ENCODE assay signal across 8 mouse cellular contexts in genomic region chr4:148504497-148504959, GRCm38 (mm10). TPM values are rescaled to one million over a fixed set of nuclear protein-coding genes. Genes with fewer than 3 reads are reported as not detected.
A peak's percentile ranks its signal among the peaks of the same experiment; 100 is the strongest.
DNase-seq lines count a peak whose midpoint lies in the region; ATAC-seq and TF ChIP-seq lines count a peak whose summit lies in the region.

No protein-coding gene starts in this region.

- no peak for TF ChIP-seq CTCF in gastrocnemius, adult 2 months (IDR thresholded peaks at IDR 0.05)
- TF ChIP-seq CTCF in lung, postnatal 0 days (IDR thresholded peaks at IDR 0.05), result no peak

- peak; percentile 84 for DNase-seq in gastrocnemius, adult 18-20 months (ENCODE audit: low spot score)
- no peak for DNase-seq in gastrocnemius, postnatal 4 days (ENCODE audit: low spot score in 2 of 2)
- peak; percentile 58 for DNase-seq in adrenal gland, postnatal 10 days
- peak; percentile 82 for DNase-seq in gastrocnemius, adult 2 months
- peak; percentile 49 for DNase-seq in lung, postnatal 0 days (ENCODE audit: low spot score)
- no peak for DNase-seq in spleen, postnatal 14 days (ENCODE audit: low spot score in 2 of 2)
- no peak for DNase-seq in frontal cortex, postnatal 25 days (ENCODE audit: low spot score in 2 of 2)

- peaks cover 43% of the 10 kb centered on the region for H3K36me3 ChIP-seq in kidney, embryonic 16.5 days (ENCODE audit: insufficient read depth, low read length)
- H3K36me3 ChIP-seq in lung, postnatal 0 days (ENCODE audit: insufficient read depth, low read length), result peaks cover 8% of the 10 kb centered on the region; the same call in 1 of the 2 replicates

- H3K4me2 ChIP-seq in kidney, embryonic 16.5 days (replicated peaks; ENCODE audit: low read depth, low read length), result no peak overlapping the region
- no peak overlapping the region for H3K4me2 ChIP-seq in lung, postnatal 0 days (replicated peaks; ENCODE audit: low read depth, low read length)

- 8% methylated on average over 8 of the region's 8 CpGs for WGBS in kidney, embryonic 16.5 days
- 49% methylated on average over 8 of the region's 8 CpGs for WGBS in lung, postnatal 0 days

- H3K9ac ChIP-seq in kidney, embryonic 16.5 days (replicated peaks; ENCODE audit: low read length), result no peak overlapping the region
- no peak overlapping the region for H3K9ac ChIP-seq in lung, postnatal 0 days (replicated peaks; ENCODE audit: low read depth)

- H3K9me3 ChIP-seq in kidney, embryonic 16.5 days (ENCODE audit: low read length), result peaks cover 5% of the 10 kb centered on the region
- no peaks in the 10 kb centered on the region for H3K9me3 ChIP-seq in lung, postnatal 0 days (ENCODE audit: low read length)

- no peak for TF ChIP-seq EP300 in lung, postnatal 0 days (IDR thresholded peaks at IDR 0.05)

- H3K27me3 ChIP-seq in kidney, embryonic 16.5 days (ENCODE audit: insufficient read depth, low read length), result no peaks in the 10 kb centered on the region
- H3K27me3 ChIP-seq in lung, postnatal 0 days (replicated peaks; ENCODE audit: insufficient read depth, low read length), result no peaks in the 10 kb centered on the region

- peaks cover 9% of the 10 kb centered on the region for H3K4me1 ChIP-seq in kidney, embryonic 16.5 days (ENCODE audit: insufficient read depth, low read length)
- no peaks in the 10 kb centered on the region for H3K4me1 ChIP-seq in lung, postnatal 0 days (ENCODE audit: insufficient read depth, low read depth, low read length)

- H3K27ac ChIP-seq in gastrocnemius, adult 2 months, result peak overlapping the region; percentile 84
- H3K27ac ChIP-seq in kidney, embryonic 16.5 days (ENCODE audit: low read length), result no peak overlapping the region
- no peak overlapping the region for H3K27ac ChIP-seq in lung, postnatal 0 days (ENCODE audit: low read length)

- H3K4me3 ChIP-seq in gastrocnemius, adult 2 months, result no peak overlapping the region
- no peak overlapping the region for H3K4me3 ChIP-seq in kidney, embryonic 16.5 days (ENCODE audit: low read length)
- H3K4me3 ChIP-seq in lung, postnatal 0 days (ENCODE audit: low read depth, low read length), result no peak overlapping the region

- intact Hi-C loops in gastrocnemius, adult 2 months (cut with DNase I), result no loop called here

- peak; percentile 46; the same call in 1 of the 2 replicates for ATAC-seq in kidney, embryonic 16.5 days (ENCODE audit: low FRiP score, low TSS enrichment)
- 0 out of 2 replicates have a peak, but pooled peaks have one; percentile 26 for ATAC-seq in lung, postnatal 0 days

RNA-seq across cellular contexts. Expression of gene Angptl7, which starts 4.3 kb away (rescaled TPM):
- total RNA-seq in gastrocnemius, adult 18-20 months (2021), result 10 to 100 TPM in 1 of 2 experiments, 1 to 10 TPM in 1; 9.3 to 24.6 TPM
- total RNA-seq in gastrocnemius, postnatal 4 days (2021), result 1 to 10 TPM; 1.7 to 4.0 TPM
- total RNA-seq in adrenal gland, postnatal 10 days (2021), result 1 to 10 TPM; 1.6 to 2.1 TPM
- 10 to 100 TPM; 27.8 to 52.8 TPM for total RNA-seq in gastrocnemius, adult 2 months (2021)
- 1.8 and 2.0 TPM in 2 replicates for polyA plus RNA-seq in kidney, embryonic 16.5 days (2015; fragmentation: Nextera tagmentation; extraction: Ambion mirVana)
- 0.38 and 0.60 TPM in 2 replicates for polyA plus RNA-seq in lung, postnatal 0 days (2015; fragmentation: Nextera tagmentation; extraction: Ambion mirVana)

RNA-seq across cellular contexts. Expression of gene Exosc10, which starts 53.7 kb away (rescaled TPM):
- total RNA-seq in gastrocnemius, adult 18-20 months (2021), result 10 to 100 TPM; 19.6 to 20.4 TPM
- 10 to 100 TPM; 47.6 to 48.7 TPM for total RNA-seq in gastrocnemius, postnatal 4 days (2021)
- total RNA-seq in adrenal gland, postnatal 10 days (2021), result 10 to 100 TPM; 45.7 to 55.6 TPM
- 10 to 100 TPM; 21.0 to 21.6 TPM for total RNA-seq in gastrocnemius, adult 2 months (2021)
- polyA plus RNA-seq in kidney, embryonic 16.5 days (2015; fragmentation: Nextera tagmentation; extraction: Ambion mirVana), result 95.2 and 99.9 TPM in 2 replicates
- polyA plus RNA-seq in lung, postnatal 0 days (2015; fragmentation: Nextera tagmentation; extraction: Ambion mirVana), result 33.2 and 35.9 TPM in 2 replicates

RNA-seq across cellular contexts. Expression of gene Mtor, which starts 56.1 kb away (rescaled TPM):
- total RNA-seq in gastrocnemius, adult 18-20 months (2021), result 10 to 100 TPM; 30.6 to 36.6 TPM
- 10 to 100 TPM; 39.3 to 42.0 TPM for total RNA-seq in gastrocnemius, postnatal 4 days (2021)
- 10 to 100 TPM; 68.4 to 77.9 TPM for total RNA-seq in adrenal gland, postnatal 10 days (2021)
- total RNA-seq in gastrocnemius, adult 2 months (2021), result 10 to 100 TPM; 36.3 to 37.1 TPM
- 16.3 and 18.8 TPM in 2 replicates for polyA plus RNA-seq in kidney, embryonic 16.5 days (2015; fragmentation: Nextera tagmentation; extraction: Ambion mirVana)
- polyA plus RNA-seq in lung, postnatal 0 days (2015; fragmentation: Nextera tagmentation; extraction: Ambion mirVana), result 11.1 and 15.8 TPM in 2 replicates

RNA-seq across cellular contexts. Expression of gene Ubiad1, which starts 60.0 kb away (rescaled TPM):
- 10 to 100 TPM; 10.3 to 15.6 TPM for total RNA-seq in gastrocnemius, adult 18-20 months (2021)
- 10 to 100 TPM in 1 of 2 experiments, 1 to 10 TPM in 1; 9.7 to 11.0 TPM for total RNA-seq in gastrocnemius, postnatal 4 days (2021)
- total RNA-seq in adrenal gland, postnatal 10 days (2021), result 10 to 100 TPM; 17.6 to 18.5 TPM
- 10 to 100 TPM; 10.3 to 18.0 TPM for total RNA-seq in gastrocnemius, adult 2 months (2021)
- polyA plus RNA-seq in kidney, embryonic 16.5 days (2015; fragmentation: Nextera tagmentation; extraction: Ambion mirVana), result 32.7 and 33.1 TPM in 2 replicates
- 11.4 and 11.5 TPM in 2 replicates for polyA plus RNA-seq in lung, postnatal 0 days (2015; fragmentation: Nextera tagmentation; extraction: Ambion mirVana)

Comparison
In these comparisons a context has a peak if more than half of its experiments do, and no peak if none do; other contexts are left out.
1. DNase-seq: peak in gastrocnemius, adult 18-20 months (single experiment), adrenal gland, postnatal 10 days (single experiment), gastrocnemius, adult 2 months (single experiment) and lung, postnatal 0 days (single experiment); none in gastrocnemius, postnatal 4 days (0 of 2), spleen, postnatal 14 days (0 of 2) and frontal cortex, postnatal 25 days (0 of 2).